Comparison of ENCODE assay signal across 26 mouse cellular contexts in the genomic region with DNA sequence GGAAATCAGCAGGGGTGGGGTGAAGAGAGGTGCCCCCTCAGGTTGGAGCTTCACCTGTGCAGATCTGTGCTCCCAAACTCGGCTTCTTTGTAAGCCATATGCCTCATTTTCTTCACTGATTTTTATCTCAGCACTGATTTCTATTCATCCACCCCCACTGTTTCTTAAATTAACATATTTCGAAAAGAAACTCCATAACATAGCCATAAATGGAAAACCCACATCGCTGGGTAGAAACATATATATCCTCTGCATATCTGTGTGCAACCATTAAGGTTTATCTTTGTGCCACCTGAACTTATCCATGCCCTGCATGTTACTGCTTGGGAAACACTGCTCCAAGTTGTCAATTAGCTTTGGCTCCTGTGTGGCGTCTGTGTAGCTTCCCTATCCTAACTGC. TPM values are rescaled to one million over a fixed set of nuclear protein-coding genes. Genes with fewer than 3 reads are reported as not detected.
"Had no signal": no experiment of that assay in that cellular context is flagged by ENCODE, and none has a peak within 500 bp of the region (broad histone marks: within the 10 kb centered on the region; RNA-seq: fewer than 3 reads in every experiment).

No protein-coding gene starts in this region.

- H3K4me2 ChIP-seq: limb, embryonic 13.5 days; liver, embryonic 12.5 days; liver, embryonic 15.5 days; lung, embryonic 15.5 days; midbrain, embryonic 15.5 days; neural tube, embryonic 12.5 days; neural tube, embryonic 15.5 days; stomach, embryonic 15.5 days had no signal

- ATAC-seq: intestine, postnatal 0 days; liver, embryonic 12.5 days; midbrain, embryonic 15.5 days had no signal

- H3K9me3 ChIP-seq: limb, embryonic 10.5 days; limb, embryonic 13.5 days; liver, embryonic 12.5 days; liver, embryonic 15.5 days; lung, embryonic 15.5 days; megakaryocyte, embryonic 14.5 days; midbrain, embryonic 10.5 days; midbrain, embryonic 15.5 days; neural tube, embryonic 12.5 days; neural tube, embryonic 15.5 days; stomach, embryonic 15.5 days had no signal

- H3K36me3 ChIP-seq: limb, embryonic 10.5 days; limb, embryonic 13.5 days; liver, embryonic 12.5 days; liver, embryonic 15.5 days; lung, embryonic 15.5 days; midbrain, embryonic 10.5 days; midbrain, embryonic 15.5 days; neural tube, embryonic 12.5 days; neural tube, embryonic 15.5 days; stomach, embryonic 15.5 days had no signal

- H3K4me1 ChIP-seq: limb, embryonic 13.5 days; liver, embryonic 12.5 days; liver, embryonic 15.5 days; megakaryocyte, embryonic 14.5 days; midbrain, embryonic 15.5 days; neural tube, embryonic 12.5 days; neural tube, embryonic 15.5 days had no signal

- H3K9ac ChIP-seq: limb, embryonic 13.5 days; liver, embryonic 12.5 days; liver, embryonic 15.5 days; lung, embryonic 15.5 days; midbrain, embryonic 15.5 days; neural tube, embryonic 12.5 days; neural tube, embryonic 15.5 days; stomach, embryonic 15.5 days had no signal

- DNase-seq: kidney, adult 2 months; kidney, postnatal 25 days; liver; lung, adult 18-20 months; lung, postnatal 10 days; lung, postnatal 36 days; right cerebral cortex, postnatal 14 days; spleen, adult 18-20 months; thymus, adult 18-20 months; thymus, postnatal 36 days had no signal

- H3K27me3 ChIP-seq: liver, embryonic 15.5 days; lung, embryonic 15.5 days; midbrain, embryonic 15.5 days; neural tube, embryonic 15.5 days had no signal

- H3K4me3 ChIP-seq: limb, embryonic 10.5 days; limb, embryonic 13.5 days; liver, embryonic 12.5 days; liver, embryonic 15.5 days; lung, embryonic 15.5 days; megakaryocyte, embryonic 14.5 days; midbrain, embryonic 10.5 days; midbrain, embryonic 15.5 days; neural tube, embryonic 12.5 days; neural tube, embryonic 15.5 days; stomach, embryonic 15.5 days had no signal

- H3K27ac ChIP-seq: kidney, postnatal 0 days; limb, embryonic 10.5 days; limb, embryonic 13.5 days; liver, embryonic 12.5 days; liver, embryonic 15.5 days; lung, embryonic 15.5 days; midbrain, embryonic 10.5 days; midbrain, embryonic 15.5 days; neural tube, embryonic 12.5 days; neural tube, embryonic 15.5 days; stomach, embryonic 15.5 days had no signal

RNA-seq across cellular contexts. Expression of a gene that starts 29.5 kb away (rescaled TPM):
- total RNA-seq: layer of hippocampus, adult 8-10 months; left cerebral cortex, adult 18-20 months; left cerebral cortex, postnatal 14 days had no signal
- polyA plus RNA-seq: liver, embryonic 12.5 days; liver, embryonic 15.5 days; midbrain, embryonic 10.5 days; midbrain, embryonic 15.5 days; neural tube, embryonic 12.5 days; neural tube, embryonic 15.5 days had no signal
